Mouse (Mus musculus) left cerebral cortex, postnatal 4 days (tissue): ENCODE results near the gene Plekhb2. TPM values are rescaled to one million over a fixed set of nuclear protein-coding genes. Genes with fewer than 3 reads are reported as not detected.

Source experiments
- total RNA-seq, 2 experiments: library from RNA; stranded (reverse); gene quantifications; 2 replicates each; pipeline ENCODE4 v1.2.3; 2021

The Plekhb2 gene
- total RNA-seq, 2 experiments from 2014 or later: 125 to 130 TPM

Other genes starting within 250 kb of the Plekhb2 start
- gene Fam168b, start 6.9 kb upstream of the Plekhb2 start, total RNA-seq: 100 to 1,000 TPM; 251 to 255 TPM